Mouse (Mus musculus) heart, postnatal 14 days (tissue): ENCODE results near the gene Yipf1. TPM values are rescaled to one million over a fixed set of nuclear protein-coding genes. Genes with fewer than 3 reads are reported as not detected.
"Not testable (repeated sequence)": the region's sequence is repeated elsewhere in the genome, so short reads cannot be mapped to it uniquely, and the experiment has no call there.

Experiments
- DNase-seq, 2 experiments: peaks; one replicate each; pipeline ENCODE4 v3.0.0; 2021 to 2022
- intact Hi-C: fragments of 180-260 bp; cut with DNase I; formaldehyde crosslinking; loops from one replicate; pipeline ENCODE4 v1.15.1; 2025
- total RNA-seq, 2 experiments: library from RNA; stranded (reverse); gene quantifications; 2 replicates each; pipeline ENCODE4 v1.2.3; 2021

Yipf1 gene
- total RNA-seq, 2 experiments from 2014 or later, result 22.3 to 25.3 TPM

- DNase-seq, result no peak
- intact Hi-C loops, result no loop called here
These were observed 50.1 kb downstream of the Yipf1 start for GRCm38 (mm10) chr4:107364190-107364639.

- intact Hi-C loops, result not testable (repeated sequence)
These were observed 52.2 kb downstream of the Yipf1 start for GRCm38 (mm10) chr4:107366408-107366807.

GRCm38 (mm10) chr4:107367567-107368314, 53.6 kb downstream of the Yipf1 start, which contains the start of gene Ndc1:
Gene Ndc1 (plus strand): TSS chr4:107367784.
- peak; percentile 83 to 86 for DNase-seq
- intact Hi-C loops, result no loop called here

More at GRCm38 (mm10) chr4:107366408-107366807, 52.2 kb downstream of the Yipf1 start:
- DNase-seq, result not testable (repeated sequence)

GRCm38 (mm10) chr4:107372304-107372703, 58.1 kb downstream of the Yipf1 start:
- intact Hi-C loops, result no loop called here
- no peak for DNase-seq

GRCm38 (mm10) chr4:107374677-107375076, 60.5 kb downstream of the Yipf1 start:
- intact Hi-C loops, result no loop called here
- DNase-seq, result no peak

- no peak for DNase-seq
- intact Hi-C loops, result no loop called here
These were observed 64.8 kb downstream of the Yipf1 start for GRCm38 (mm10) chr4:107378954-107379353.

- no peak for DNase-seq
- intact Hi-C loops, result no loop called here
These were observed 66.7 kb downstream of the Yipf1 start for GRCm38 (mm10) chr4:107380871-107381270.

GRCm38 (mm10) chr4:107387038-107387437, 72.9 kb downstream of the Yipf1 start:
- DNase-seq, result no peak

GRCm38 (mm10) chr4:107387465-107387864, 73.3 kb downstream of the Yipf1 start:
- no peak for DNase-seq
- intact Hi-C loops, result no loop called here

More at GRCm38 (mm10) chr4:107387038-107387437, 72.9 kb downstream of the Yipf1 start:
- intact Hi-C loops, result no loop called here

- intact Hi-C loops, result no loop called here
- no peak for DNase-seq
These were observed 74.1 kb downstream of the Yipf1 start for GRCm38 (mm10) chr4:107388291-107388690.

- intact Hi-C loops, result no loop called here
- no peak for DNase-seq
These were observed 75.2 kb downstream of the Yipf1 start for GRCm38 (mm10) chr4:107389345-107389744.

- intact Hi-C loops, result no loop called here
These were observed 79.6 kb downstream of the Yipf1 start for GRCm38 (mm10) chr4:107393771-107394170.

More at GRCm38 (mm10) chr4:107393771-107394170, 79.6 kb downstream of the Yipf1 start:
- no peak for DNase-seq

Other genes with a start within 250 kb of the Yipf1 start
- 10 to 100 TPM; 90.0 to 98.9 TPM for gene Mrpl37, start 247.5 kb upstream of the Yipf1 start, total RNA-seq
- 10 to 100 TPM; 11.7 to 14.5 TPM for gene Cyb5rl, start 247.4 kb upstream of the Yipf1 start, total RNA-seq
- not detected for gene Cdcp2, start 217.5 kb upstream of the Yipf1 start, total RNA-seq
- 100 to 1,000 TPM; 149 to 155 TPM for gene Tmem59, start 136.0 kb upstream of the Yipf1 start, total RNA-seq
- 10 to 100 TPM; 11.8 to 12.5 TPM for gene Tceanc2, start 135.2 kb upstream of the Yipf1 start, total RNA-seq
- under 1 TPM in 1 of 2 experiments, not detected in 1; 0.33 TPM for gene Ldlrad1, start 105.2 kb upstream of the Yipf1 start, total RNA-seq
- gene Lrrc42, start 60.8 kb upstream of the Yipf1 start, total RNA-seq, result 10 to 100 TPM; 11.1 to 14.1 TPM
- gene Hspb11, start 60.8 kb upstream of the Yipf1 start, total RNA-seq, result 10 to 100 TPM; 14.6 TPM
- gene Dio1, start 7.2 kb upstream of the Yipf1 start, total RNA-seq, result under 1 TPM in 1 of 2 experiments, not detected in 1; 0.12 TPM
- 10 to 100 TPM; 11.5 to 12.8 TPM for gene Ndc1, start 53.4 kb downstream of the Yipf1 start, total RNA-seq
- gene Glis1, start 120.2 kb downstream of the Yipf1 start, total RNA-seq, result under 1 TPM; 0.17 to 0.31 TPM